Mouse (Mus musculus) liver, adult (tissue): Measurements from ENCODE around the gene Olfr1480.

Experiments
- GATA4 ChIP-seq: IDR thresholded peaks from 2 replicates; pipeline ENCODE4 v1.6.1; 2014; ENCODE audit warnings: mild to moderate bottlenecking, low read length; ENCODE audit not compliant: insufficient replicate concordance

Gene Olfr1480

GRCm38 (mm10) chr19:13527613-13528012 is at the start of gene Olfr1480:
TSS of gene Olfr1480 (plus strand) at chr19:13527913.
- no peak for TF ChIP-seq GATA4

GRCm38 (mm10) chr19:13480096-13480495 is 47.6 kb upstream of the Olfr1480 start, which contains the start of gene Olfr1475:
TSS of gene Olfr1475 (minus strand) at chr19:13480196.
- TF ChIP-seq GATA4, result no peak

GRCm38 (mm10) chr19:13500246-13500645 is 27.5 kb upstream of the Olfr1480 start, which contains the start of gene Olfr1477:
TSS of gene Olfr1477 (plus strand) at chr19:13500546.
- no peak for TF ChIP-seq GATA4
